Mouse (Mus musculus) layer of hippocampus, adult 9-11 months (tissue): Measurements from ENCODE around the gene Marc2.

Source experiments
- DNase-seq: peaks from one replicate; pipeline ENCODE4 v3.0.0; 2022

Marc2 gene

GRCm38 (mm10) chr1:184853339-184853738 lies 7.1 kb upstream of the Marc2 start:
- peak; percentile 42 for DNase-seq

DNA sequence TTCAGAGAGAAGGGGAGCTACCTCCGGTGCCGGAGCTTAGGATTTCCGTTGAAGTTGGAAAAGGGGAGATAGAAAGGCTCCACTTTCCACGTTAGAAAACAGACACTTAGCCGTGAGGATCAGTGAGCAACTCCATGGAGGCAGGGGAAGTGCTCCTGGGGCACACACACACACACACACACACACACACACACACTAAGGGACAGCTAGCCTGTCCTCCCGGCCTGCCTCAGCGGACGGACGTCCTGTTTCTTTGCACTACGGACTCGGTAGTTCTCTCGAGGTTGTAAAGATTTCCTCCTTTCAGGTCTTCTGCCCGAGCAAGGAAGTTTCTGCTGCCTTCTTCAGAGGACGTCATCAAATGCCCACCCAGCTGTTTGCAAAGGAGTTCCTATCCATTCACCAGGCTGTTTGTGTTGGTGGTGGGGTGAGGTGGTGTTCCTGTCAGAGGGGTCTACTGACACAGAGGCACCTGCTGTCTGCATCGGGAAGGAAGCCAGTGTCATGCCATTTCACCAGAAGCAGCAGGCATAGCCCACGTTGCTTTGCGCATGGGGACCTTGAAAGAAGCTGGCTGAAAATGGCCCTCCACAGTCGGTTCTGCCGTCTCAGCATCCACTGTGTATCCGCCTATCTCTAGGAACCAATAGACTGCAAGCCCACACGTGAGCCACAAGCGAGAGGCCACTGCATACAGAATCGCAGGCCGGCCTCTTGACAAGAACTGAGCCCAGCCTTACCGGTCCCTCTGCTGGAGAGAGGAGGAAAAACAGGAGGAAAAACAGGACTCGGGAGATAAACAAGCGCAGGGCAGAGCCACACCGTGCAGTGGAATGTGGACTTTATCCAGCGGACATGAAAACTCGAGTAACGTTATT lies 5.7 kb upstream of the Marc2 start:
- DNase-seq: peak; percentile 85

DNA sequence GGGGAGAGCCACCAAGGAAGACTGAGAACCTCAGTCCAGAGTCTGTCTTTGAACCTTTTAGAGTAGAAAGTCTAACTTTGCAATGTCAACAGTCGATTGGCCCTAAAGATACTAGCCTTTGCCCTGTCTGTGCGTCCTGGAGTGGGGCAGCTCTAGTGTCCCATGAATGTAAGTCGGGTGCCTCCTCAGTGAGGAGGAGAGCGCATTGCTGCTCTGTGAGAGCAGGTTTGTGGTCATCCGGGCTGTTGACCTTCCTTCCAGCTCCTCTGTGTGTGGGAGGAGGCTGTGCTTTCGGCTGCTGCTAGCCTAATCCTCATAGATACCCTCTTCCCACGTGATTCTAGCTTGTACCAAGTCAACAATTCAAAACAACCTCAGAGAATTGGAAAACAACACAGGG lies 4.9 kb upstream of the Marc2 start:
- no peak for DNase-seq

GRCm38 (mm10) chr1:184846973-184847372 lies 722 bp upstream of the Marc2 start:
- DNase-seq: no peak

- DNase-seq: peak; percentile 88
These were observed 860 bp downstream of the Marc2 start for GRCm38 (mm10) chr1:184845111-184846071.

DNA sequence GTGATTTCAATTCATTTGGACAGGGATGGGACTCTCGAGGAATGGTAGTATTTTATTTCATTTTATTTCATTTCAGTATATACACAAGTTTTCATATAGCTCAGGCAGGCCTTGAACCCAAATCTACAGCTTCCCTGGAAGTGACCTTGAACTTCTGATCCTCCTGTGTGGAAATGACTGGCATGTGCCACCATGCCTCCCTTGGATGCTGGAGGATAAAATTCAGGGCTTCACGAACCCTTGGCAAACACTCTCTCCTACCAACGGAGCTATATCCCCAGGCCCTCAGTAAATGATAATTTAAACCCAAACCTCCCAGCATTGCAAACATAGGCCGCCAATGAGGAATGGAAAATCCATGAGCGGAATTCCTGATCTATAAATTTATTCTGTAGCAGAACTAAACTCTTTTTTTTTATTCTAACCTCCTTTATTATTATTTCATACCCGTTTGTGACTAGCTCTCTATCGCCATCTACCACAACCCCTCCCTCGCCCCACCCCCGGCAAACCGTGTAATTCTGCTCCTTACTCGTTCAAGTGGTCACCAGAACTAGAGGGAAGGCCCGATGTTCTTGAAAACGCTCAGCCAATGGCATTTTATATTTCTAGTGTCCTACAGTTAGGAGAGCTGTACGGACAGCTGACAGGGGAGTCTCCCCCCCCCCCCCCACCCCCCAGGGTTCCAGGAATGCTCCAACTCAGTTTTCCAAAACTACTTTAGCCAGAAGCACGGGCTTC lies 1.8 kb downstream of the Marc2 start:
- DNase-seq: no peak

DNA sequence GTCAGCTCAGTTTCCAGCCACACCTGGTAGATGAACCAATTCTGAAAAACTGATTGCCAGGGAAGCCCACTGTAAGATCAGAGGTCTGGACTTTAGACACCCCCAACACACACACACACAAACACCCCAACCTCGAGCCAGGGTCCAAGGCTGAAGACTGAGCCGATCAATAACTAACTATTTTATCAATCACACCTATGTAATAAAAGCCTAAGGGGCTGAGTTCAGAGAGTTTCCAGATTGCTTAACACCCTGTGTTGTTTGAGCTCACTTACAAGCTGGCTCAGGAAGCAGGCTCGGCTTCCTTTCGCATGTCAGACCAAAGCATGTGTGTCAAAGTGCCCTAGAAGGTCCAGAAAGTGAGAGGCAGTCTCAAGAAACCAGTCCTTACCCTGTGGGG lies 8.6 kb downstream of the Marc2 start:
- DNase-seq: no peak

DNA sequence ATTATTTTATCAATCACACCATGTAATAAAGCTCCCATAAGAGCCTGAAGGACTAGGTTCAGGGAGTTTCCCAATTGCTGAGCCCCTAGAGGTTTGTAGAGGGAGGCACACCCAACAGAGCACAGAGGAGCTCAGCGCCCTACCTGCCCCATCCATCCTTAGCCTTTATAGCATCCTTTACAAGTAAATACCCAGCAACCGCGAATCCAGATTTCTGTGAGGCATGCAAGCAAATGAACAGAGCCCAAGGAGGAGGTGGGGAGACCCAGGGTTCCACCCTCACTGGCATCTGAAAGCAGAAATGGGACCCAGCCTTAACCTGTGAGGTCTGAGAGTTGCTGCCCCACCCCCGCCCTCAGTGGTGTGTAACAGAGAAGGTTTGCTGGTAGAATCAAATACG lies 9.9 kb downstream of the Marc2 start:
- no peak for DNase-seq

- DNase-seq: no peak
These were observed 12.8 kb downstream of the Marc2 start for GRCm38 (mm10) chr1:184833499-184833898.

DNA sequence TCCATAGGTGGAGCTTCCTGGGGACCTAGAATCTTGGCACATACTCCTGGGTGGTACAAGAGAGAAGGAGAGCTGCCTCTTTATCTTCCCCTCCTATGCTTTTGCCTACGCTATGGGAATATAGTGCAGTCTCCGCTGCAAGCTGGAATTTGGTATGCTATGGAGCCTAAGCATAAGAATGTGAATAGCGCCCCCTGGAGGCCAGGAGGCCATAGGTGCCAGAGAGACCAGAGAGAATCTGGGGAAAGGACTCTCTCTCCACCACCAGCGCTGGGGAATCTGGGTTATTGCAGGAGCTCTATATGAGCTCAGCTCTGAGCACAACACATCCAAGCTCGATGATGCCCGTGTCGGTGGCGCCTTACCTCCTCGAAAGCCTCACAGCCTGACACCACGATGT lies 14.0 kb downstream of the Marc2 start:
- DNase-seq: no peak

GRCm38 (mm10) chr1:184829897-184830296 lies 16.4 kb downstream of the Marc2 start:
- DNase-seq: no peak

GRCm38 (mm10) chr1:184827175-184827701 lies 19.0 kb downstream of the Marc2 start:
- no peak for DNase-seq

GRCm38 (mm10) chr1:184825093-184825492 lies 21.2 kb downstream of the Marc2 start:
- DNase-seq: no peak

DNA sequence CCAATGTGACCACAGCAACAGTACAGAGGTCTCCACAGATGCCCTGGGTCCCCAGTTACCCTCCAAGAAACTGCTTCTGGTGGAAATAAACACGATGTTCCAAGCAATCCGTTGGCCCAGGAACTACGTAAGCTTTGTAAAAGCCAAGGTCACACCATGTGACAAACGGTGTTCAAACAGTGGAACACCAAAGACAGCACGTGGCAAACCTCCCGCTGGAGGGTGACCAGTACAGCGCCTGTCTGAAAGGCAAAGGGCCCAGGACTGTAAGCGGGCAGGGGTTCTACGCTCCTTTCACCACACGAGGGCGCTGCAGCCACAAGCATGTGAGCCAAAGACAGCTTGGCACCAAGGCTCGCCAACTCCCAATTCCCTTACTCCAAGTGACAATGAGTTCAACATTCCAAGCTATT lies 21.8 kb downstream of the Marc2 start:
- peak; percentile 73 for DNase-seq

- DNase-seq: peak; percentile 42
These were observed 23.6 kb downstream of the Marc2 start for GRCm38 (mm10) chr1:184822678-184823077.

GRCm38 (mm10) chr1:184817768-184818167 lies 28.5 kb downstream of the Marc2 start:
- DNase-seq: no peak

GRCm38 (mm10) chr1:184811716-184812250 lies 34.5 kb downstream of the Marc2 start:
- DNase-seq: no peak

GRCm38 (mm10) chr1:184810780-184811575 lies 35.3 kb downstream of the Marc2 start, which contains the start of gene Marc1:
Gene Marc1, minus strand, starts transcription at chr1:184811313.
- no peak for DNase-seq

- DNase-seq: no peak
These were observed 36.7 kb downstream of the Marc2 start for GRCm38 (mm10) chr1:184809578-184810001.

GRCm38 (mm10) chr1:184808418-184809012 lies 37.7 kb downstream of the Marc2 start:
- no peak for DNase-seq
